Mouse (Mus musculus) E14TG2a.4 (cell line): ENCODE results near the gene Vwa5b2.

Experiments used
- CTCF ChIP-seq: conservative IDR thresholded peaks from 2 replicates; pipeline ENCODE4 v1.5.1; 2014; ENCODE audit warnings: low read length
- NANOG ChIP-seq: IDR thresholded peaks from 2 replicates; pipeline ENCODE4 v1.6.1; 2014; ENCODE audit warnings: borderline replicate concordance, low read length, mixed read lengths
- POU5F1 ChIP-seq: IDR thresholded peaks from 2 replicates; pipeline ENCODE4 v1.6.1; 2014; ENCODE audit warnings: low read length, borderline replicate concordance

GRCm38 (mm10) chr16:20596687-20597441 is 7.6 kb downstream of the Vwa5b2 start:
- no peak for TF ChIP-seq CTCF
- no peak for TF ChIP-seq NANOG
- TF ChIP-seq POU5F1: no peak
